Mouse (Mus musculus): Measurements from ENCODE around the gene Mmgt2. TPM values are rescaled to one million over a fixed set of nuclear protein-coding genes. Genes with fewer than 3 reads are reported as not detected.
"Not testable (repeated sequence)": the region's sequence is repeated elsewhere in the genome, so short reads cannot be mapped to it uniquely, and the experiment has no call there.

Mmgt2 gene
- polyA plus RNA-seq, 1 experiment from 2014 or later, result 23.2 TPM

DNA sequence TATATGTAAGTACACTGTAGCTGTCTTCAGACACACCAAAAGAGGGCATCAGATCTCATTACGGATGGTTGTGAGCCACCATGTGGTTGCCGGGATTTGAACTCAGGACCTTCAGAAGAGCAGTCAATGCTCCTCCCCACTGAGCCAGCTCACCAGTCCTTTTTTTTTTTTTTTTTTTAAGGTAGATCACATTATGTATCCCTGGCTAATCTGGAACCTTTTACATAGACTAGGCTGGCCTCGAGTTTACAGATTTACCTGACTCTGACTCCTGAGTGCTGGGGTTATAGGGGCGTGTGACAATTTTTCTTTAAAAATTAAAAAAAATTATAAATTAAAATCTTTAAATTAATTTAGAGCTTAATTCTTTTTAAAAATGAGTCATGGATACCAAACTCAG lies 1.3 kb downstream of the Mmgt2 start:
- not testable (repeated sequence) for H3K9ac ChIP-seq (replicated peaks); H3K4me3 ChIP-seq (replicated peaks); H3K36me3 ChIP-seq; H3K4me2 ChIP-seq; H3K27me3 ChIP-seq (replicated peaks); ATAC-seq (ENCODE audit: low FRiP score); H3K27ac ChIP-seq (replicated peaks); H3K9me3 ChIP-seq (replicated peaks)
- 94% methylated on average over 4 of the region's 4 CpGs for WGBS
- peaks cover 41% of the 10 kb centered on the region for H3K4me1 ChIP-seq

DNA sequence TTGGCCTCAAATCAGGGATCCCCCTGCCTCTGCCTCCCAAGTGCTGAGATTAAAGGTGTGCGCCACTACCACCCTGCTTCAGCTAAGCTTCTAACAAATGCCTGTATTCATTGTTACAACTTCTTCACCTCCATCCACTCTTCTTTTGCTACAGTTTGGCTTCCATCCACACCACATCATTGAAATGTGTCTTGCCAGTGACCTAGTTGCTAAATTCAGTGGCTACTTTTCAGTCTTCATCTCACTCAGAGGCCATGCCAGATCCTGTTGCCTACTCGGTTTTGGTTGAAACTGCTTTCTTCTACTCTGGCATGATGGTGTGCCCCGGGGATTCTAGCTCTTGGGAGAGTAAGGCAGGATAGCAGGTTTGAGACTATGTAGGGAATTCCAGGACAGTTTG lies 3.1 kb downstream of the Mmgt2 start:
- no peak overlapping the region for H3K27ac ChIP-seq (replicated peaks)
- H3K27me3 ChIP-seq (replicated peaks), result no peaks in the 10 kb centered on the region
- H3K4me1 ChIP-seq, result peaks cover 23% of the 10 kb centered on the region
- H3K9me3 ChIP-seq (replicated peaks), result no peaks in the 10 kb centered on the region
- ATAC-seq (ENCODE audit: low FRiP score), result no peak
- H3K4me3 ChIP-seq (replicated peaks), result no peak overlapping the region
- WGBS, result 93% methylated on average over 3 of the region's 3 CpGs
- no peak overlapping the region for H3K9ac ChIP-seq (replicated peaks)
- no peaks in the 10 kb centered on the region for H3K36me3 ChIP-seq
- no peak overlapping the region for H3K4me2 ChIP-seq

DNA sequence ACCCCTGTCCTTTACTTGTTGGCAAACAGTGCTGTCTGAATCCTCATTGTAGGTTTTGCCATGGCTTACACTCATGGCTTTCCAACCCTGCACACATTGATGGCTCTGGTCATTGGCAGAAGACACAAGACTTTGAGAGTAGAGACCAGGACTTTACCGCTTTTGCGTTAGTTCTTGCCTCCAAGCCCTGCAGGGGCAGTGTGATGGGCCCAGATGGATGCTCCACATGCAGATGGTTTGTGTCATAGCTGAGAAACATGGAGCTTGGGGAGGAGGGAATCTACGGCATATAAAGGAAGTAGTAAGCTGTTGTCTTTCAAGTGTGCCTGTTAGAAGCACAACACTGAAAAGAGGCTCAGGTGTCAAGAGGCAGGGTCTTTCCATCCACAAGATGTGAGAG lies 3.6 kb downstream of the Mmgt2 start:
- Histone ChIP-seq H3K4me2 (no peak overlapping the region), H3K4me3 (replicated peaks) (no peak overlapping the region), H3K4me1 (peaks cover 18% of the 10 kb centered on the region), H3K36me3 (no peaks in the 10 kb centered on the region), H3K27ac (replicated peaks) (no peak overlapping the region), H3K9ac (replicated peaks) (no peak overlapping the region), H3K27me3 (replicated peaks) (no peaks in the 10 kb centered on the region), H3K9me3 (replicated peaks) (no peaks in the 10 kb centered on the region)
- whole genome bisulfite sequencing, result 87% methylated on average over 3 of the region's 3 CpGs
- no peak for ATAC-seq (ENCODE audit: low FRiP score)

DNA sequence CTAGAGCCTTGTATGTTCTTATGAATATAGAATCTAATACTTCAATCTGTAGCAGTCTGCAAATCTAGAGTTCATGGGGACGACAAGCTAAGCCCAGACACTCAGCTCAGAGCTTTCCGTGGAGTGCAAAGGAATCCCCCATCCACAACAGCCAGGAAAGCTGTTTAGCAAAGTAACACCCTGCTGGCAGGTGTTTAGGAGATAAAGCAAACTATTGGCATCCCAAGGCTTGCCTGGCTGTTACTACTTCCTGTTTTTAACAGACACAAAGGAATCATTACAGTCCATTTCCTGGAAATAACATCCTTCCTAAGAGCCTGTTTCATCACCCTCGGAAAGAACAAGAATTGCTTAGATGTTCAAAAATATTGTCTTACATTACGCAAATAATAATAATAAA lies 12.4 kb downstream of the Mmgt2 start:
- no peaks in the 10 kb centered on the region for H3K27me3 ChIP-seq (replicated peaks)
- 50% methylated on average over 4 of the region's 4 CpGs for WGBS
- no peak overlapping the region for H3K4me2 ChIP-seq
- no peak for ATAC-seq (ENCODE audit: low FRiP score)
- H3K4me3 ChIP-seq (replicated peaks), result no peak overlapping the region
- no peaks in the 10 kb centered on the region for H3K36me3 ChIP-seq
- H3K9ac ChIP-seq (replicated peaks), result no peak overlapping the region
- H3K9me3 ChIP-seq (replicated peaks), result no peaks in the 10 kb centered on the region
- H3K27ac ChIP-seq (replicated peaks), result no peak overlapping the region
- 0 out of 2 replicates have a peak, but pooled peaks cover 6% of the 10 kb centered on the region for H3K4me1 ChIP-seq

DNA sequence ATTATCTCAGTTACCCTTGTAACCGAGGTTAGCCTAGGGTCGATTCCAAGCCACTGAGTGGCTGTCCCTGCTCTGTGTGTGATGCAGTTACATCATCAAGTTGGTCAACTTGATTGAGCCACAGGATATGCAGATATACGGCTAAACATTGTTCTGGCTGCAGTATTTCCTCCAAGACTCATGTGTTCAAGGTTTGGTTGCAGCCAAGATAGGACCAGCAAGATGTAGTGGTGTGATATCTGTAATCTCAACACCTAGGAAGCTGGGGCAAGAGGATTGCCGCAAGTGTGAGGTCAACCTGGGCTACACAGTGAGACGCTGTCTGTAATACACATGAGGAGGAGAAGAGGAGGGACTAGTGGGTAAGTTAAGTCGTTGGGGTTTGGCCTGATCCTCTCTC lies 15.8 kb downstream of the Mmgt2 start:
- no peaks in the 10 kb centered on the region for H3K36me3 ChIP-seq
- no peak for ATAC-seq (ENCODE audit: low FRiP score)
- H3K4me2 ChIP-seq, result no peak overlapping the region
- no peaks in the 10 kb centered on the region for H3K9me3 ChIP-seq (replicated peaks)
- H3K9ac ChIP-seq (replicated peaks), result no peak overlapping the region
- H3K4me1 ChIP-seq, result no peaks in the 10 kb centered on the region
- no peak overlapping the region for H3K4me3 ChIP-seq (replicated peaks)
- H3K27me3 ChIP-seq (replicated peaks), result no peaks in the 10 kb centered on the region
- 87% methylated on average over 6 of the region's 6 CpGs for WGBS
- H3K27ac ChIP-seq (replicated peaks), result no peak overlapping the region

DNA sequence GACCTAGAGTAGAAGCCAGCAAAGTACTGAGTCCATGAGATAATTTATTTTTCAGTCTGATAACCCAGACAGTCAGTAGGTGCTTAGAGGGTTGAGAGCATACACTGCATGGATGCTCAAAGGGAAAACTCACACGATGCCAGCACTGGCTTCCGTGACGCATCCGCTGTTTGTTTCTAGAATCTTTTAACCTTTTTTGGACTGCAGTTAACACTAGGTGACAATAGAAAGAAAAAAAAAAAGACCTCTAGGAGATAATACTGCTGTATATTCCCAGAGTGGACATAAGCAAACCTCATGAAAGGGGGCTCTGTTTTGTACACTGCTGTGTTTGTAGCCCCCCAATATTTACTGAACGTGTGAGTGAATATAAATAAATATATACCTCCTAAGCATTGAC lies 20.5 kb downstream of the Mmgt2 start:
- 83% methylated on average over 5 of the region's 5 CpGs for WGBS
- no peaks in the 10 kb centered on the region for H3K36me3 ChIP-seq
- no peak overlapping the region for H3K27ac ChIP-seq (replicated peaks)
- H3K4me2 ChIP-seq, result no peak overlapping the region
- ATAC-seq (ENCODE audit: low FRiP score), result no peak
- no peaks in the 10 kb centered on the region for H3K27me3 ChIP-seq (replicated peaks)
- no peak overlapping the region for H3K4me3 ChIP-seq (replicated peaks)
- no peak overlapping the region for H3K9ac ChIP-seq (replicated peaks)
- 0 out of 2 replicates have a peak, but pooled peaks cover 8% of the 10 kb centered on the region for H3K4me1 ChIP-seq
- H3K9me3 ChIP-seq (replicated peaks), result no peaks in the 10 kb centered on the region

DNA sequence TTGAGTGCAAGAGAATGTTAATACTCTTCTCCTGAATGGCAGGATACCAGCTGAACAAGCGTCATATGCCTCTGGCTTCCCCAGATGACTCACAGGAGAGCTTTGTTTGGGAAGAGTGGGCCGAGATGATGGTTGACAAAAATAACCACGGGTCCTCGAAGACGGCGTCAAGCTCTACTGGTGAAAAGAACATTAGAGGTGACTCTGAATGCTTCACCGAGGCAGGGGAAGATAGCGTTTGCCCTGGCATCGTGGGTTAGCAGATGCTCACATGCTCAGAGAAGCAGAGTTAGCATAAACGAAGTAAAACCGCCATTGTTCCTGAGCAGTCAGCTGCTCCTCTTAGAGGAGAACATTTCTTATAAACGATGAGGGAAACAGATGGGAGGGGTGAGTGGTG lies 21.0 kb downstream of the Mmgt2 start:
- Histone ChIP-seq H3K9ac (replicated peaks) (no peak overlapping the region), H3K27ac (replicated peaks) (no peak overlapping the region), H3K36me3 (no peaks in the 10 kb centered on the region), H3K27me3 (replicated peaks) (no peaks in the 10 kb centered on the region), H3K4me3 (replicated peaks) (no peak overlapping the region), H3K4me1 (0 out of 2 replicates have a peak, but pooled peaks cover 8% of the 10 kb centered on the region), H3K4me2 (0 out of 2 replicates have a peak overlapping the region, but pooled peaks have one; percentile 11), H3K9me3 (replicated peaks) (no peaks in the 10 kb centered on the region)
- no peak for ATAC-seq (ENCODE audit: low FRiP score)
- 51% methylated on average over 12 of the region's 12 CpGs for WGBS

DNA sequence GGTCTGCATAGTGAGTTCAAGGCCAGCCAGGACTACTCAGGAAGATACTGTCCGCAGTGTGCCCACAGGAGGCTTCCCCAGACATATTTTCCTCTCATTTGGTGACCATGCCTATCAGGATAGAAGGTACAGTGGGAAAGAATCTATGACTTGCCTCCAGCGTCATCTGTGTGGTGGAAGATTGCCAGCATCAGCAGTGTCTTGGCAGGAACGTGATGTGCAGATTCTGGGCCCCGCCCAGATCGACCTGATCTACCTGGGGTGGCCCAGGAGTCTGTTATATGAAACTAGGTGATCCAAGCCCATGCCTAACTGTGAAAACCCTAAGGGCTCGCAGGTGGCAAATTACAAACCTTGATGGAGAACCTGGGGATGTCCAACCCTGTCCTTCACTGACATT lies 21.5 kb downstream of the Mmgt2 start:
- no peak overlapping the region for H3K4me3 ChIP-seq (replicated peaks)
- H3K9me3 ChIP-seq (replicated peaks), result no peaks in the 10 kb centered on the region
- H3K4me2 ChIP-seq, result no peak overlapping the region
- WGBS, result 83% methylated on average over 6 of the region's 6 CpGs
- H3K9ac ChIP-seq (replicated peaks), result no peak overlapping the region
- no peak overlapping the region for H3K27ac ChIP-seq (replicated peaks)
- 0 out of 2 replicates have a peak, but pooled peaks cover 8% of the 10 kb centered on the region for H3K4me1 ChIP-seq
- no peaks in the 10 kb centered on the region for H3K27me3 ChIP-seq (replicated peaks)
- ATAC-seq (ENCODE audit: low FRiP score), result no peak
- no peaks in the 10 kb centered on the region for H3K36me3 ChIP-seq

DNA sequence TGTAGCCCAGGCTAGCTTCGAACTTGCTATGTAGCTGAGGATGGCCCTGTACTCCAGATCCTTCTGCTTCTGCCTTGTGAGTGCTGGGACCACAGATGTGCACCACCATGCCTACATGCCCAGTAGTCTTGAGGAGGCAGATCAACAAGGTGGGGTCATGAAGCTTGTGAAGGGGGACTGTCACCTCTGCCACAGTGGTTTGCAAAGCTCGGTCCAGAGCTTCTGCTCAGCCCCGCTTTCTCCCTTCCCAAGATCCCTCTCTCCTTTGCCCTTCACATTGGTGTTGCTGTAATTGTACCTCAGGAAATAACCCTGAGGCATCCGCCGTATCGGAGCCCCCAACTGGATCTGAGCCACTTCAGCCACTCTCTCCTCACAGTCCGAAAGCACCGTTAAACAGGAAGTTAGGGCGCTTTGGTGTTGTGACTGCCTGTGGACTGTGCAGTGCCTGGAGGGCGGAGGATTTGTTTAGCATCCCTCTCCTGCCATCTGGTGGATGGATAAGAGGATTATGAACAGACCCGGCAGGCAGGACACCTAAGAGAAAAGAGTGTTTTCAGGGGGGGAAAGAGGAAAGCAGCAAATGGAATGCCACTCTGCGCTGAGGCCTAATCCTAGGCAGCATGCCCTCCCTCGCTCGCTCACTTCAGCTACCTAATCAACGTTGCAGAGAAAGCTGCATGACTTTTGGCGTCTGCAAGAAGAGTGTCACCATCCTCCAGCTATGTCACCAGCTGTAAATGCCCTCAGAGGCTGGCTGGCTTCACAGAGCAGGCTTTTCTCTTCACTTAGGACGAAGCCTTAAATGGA lies 27.2 kb downstream of the Mmgt2 start:
- Histone ChIP-seq H3K4me3 (replicated peaks) (no peak overlapping the region), H3K27me3 (replicated peaks) (no peaks in the 10 kb centered on the region), H3K9me3 (replicated peaks) (no peaks in the 10 kb centered on the region), H3K4me1 (peaks cover 6% of the 10 kb centered on the region), H3K9ac (replicated peaks) (peak overlapping the region; percentile 14; the same call in 1 of the 2 replicates), H3K4me2 (peak overlapping the region; percentile 58), H3K36me3 (no peaks in the 10 kb centered on the region), H3K27ac (replicated peaks) (no peak overlapping the region)
- peak; percentile 91 for ATAC-seq (ENCODE audit: low FRiP score)
- WGBS, result 20% methylated on average over 17 of the region's 17 CpGs

DNA sequence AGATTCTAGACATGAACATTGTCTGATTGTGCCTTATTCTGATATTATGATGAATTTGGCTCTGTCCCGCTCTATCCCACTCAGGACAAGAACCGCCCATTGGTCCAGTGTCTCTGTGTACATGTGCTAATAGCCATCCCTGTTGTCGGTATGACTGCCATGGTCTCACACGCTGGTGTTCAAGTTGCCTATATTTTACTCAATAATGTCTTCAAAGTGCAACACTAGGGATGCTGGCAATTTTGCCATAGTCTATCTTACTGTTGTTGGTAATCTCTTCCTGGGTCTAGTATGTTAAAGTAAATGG lies 27.8 kb downstream of the Mmgt2 start:
- Histone ChIP-seq H3K9ac (replicated peaks) (0 out of 2 replicates have a peak overlapping the region, but pooled peaks have one; percentile 14), H3K4me1 (peaks cover 6% of the 10 kb centered on the region), H3K36me3 (no peaks in the 10 kb centered on the region), H3K4me3 (replicated peaks) (no peak overlapping the region), H3K4me2 (no peak overlapping the region), H3K9me3 (replicated peaks) (no peaks in the 10 kb centered on the region), H3K27me3 (replicated peaks) (no peaks in the 10 kb centered on the region), H3K27ac (replicated peaks) (no peak overlapping the region)
- WGBS, result 94% methylated on average over 4 of the region's 4 CpGs
- peak; percentile 50; the same call in 1 of the 2 replicates for ATAC-seq (ENCODE audit: low FRiP score)

DNA sequence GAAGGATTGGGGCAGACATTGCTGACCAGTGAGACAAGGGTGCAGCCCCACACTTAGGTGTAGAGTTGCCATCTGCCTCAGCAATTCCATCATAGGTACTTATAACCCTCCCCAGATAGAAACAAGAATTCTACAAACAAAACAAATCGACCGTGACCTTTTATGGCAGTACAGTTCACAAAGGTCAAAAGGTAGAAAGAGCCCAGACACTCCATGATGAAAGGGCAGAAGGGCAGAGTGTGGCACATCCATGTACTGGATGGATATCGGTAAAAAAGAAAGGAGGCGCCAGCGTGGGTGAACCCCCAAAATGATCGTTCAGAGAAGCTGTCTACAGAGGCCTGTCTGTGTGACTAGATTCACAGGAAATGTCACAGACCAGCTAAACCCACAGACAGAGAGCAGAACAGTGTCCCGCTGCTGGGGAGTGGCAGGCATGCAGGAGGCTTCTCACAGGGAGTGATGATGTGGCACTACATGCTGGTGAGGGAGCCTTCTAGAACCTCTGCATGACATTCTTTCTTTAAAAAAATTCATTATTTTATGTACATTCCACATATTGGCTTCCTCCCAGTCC lies 30.4 kb downstream of the Mmgt2 start:
- Histone ChIP-seq H3K27ac (replicated peaks) (no peak overlapping the region), H3K9ac (replicated peaks) (no peak overlapping the region), H3K4me2 (no peak overlapping the region), H3K36me3 (no peaks in the 10 kb centered on the region), H3K27me3 (replicated peaks) (no peaks in the 10 kb centered on the region), H3K4me1 (peaks cover 6% of the 10 kb centered on the region), H3K9me3 (replicated peaks) (no peaks in the 10 kb centered on the region), H3K4me3 (replicated peaks) (no peak overlapping the region)
- ATAC-seq (ENCODE audit: low FRiP score), result no peak
- 88% methylated on average over 7 of the region's 7 CpGs for WGBS

DNA sequence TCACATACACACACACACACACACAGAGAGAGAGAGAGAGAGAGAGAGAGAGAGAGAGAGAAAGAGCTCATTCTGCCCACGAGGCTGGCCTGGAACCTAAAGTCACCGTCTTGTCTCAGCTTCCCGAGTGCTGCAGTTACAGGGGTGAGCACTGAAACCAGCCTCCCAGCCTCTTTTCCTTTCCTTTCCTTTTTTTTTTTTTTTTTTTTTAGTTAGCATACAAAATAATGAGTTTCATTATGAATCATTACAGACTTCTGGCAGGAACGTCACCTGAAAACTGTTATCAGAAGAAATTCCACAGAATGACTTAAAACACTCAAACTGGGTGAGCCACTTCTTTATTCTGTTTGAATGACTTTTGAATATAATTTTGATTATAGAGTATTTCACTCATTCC lies 31.5 kb downstream of the Mmgt2 start:
- 89% methylated on average over 4 of the region's 4 CpGs for WGBS

More for the DNA sequence above, 31.5 kb downstream of the Mmgt2 start:
- ATAC-seq (ENCODE audit: low FRiP score), result no peak
- Histone ChIP-seq H3K36me3 (no peaks in the 10 kb centered on the region), H3K4me1 (peaks cover 6% of the 10 kb centered on the region), H3K9me3 (replicated peaks) (no peaks in the 10 kb centered on the region), H3K4me2 (no peak overlapping the region), H3K27ac (replicated peaks) (no peak overlapping the region), H3K9ac (replicated peaks) (no peak overlapping the region), H3K4me3 (replicated peaks) (no peak overlapping the region), H3K27me3 (replicated peaks) (no peaks in the 10 kb centered on the region)
